Mouse (Mus musculus) bone marrow macrophage, adult 2 months (primary cell): ENCODE data around the gene Abhd6.

Source experiments
- CTCF ChIP-seq: IDR thresholded peaks from 2 replicates; pipeline ENCODE4 v1.5.1; 2012; ENCODE audit warnings: low read depth, mild to moderate bottlenecking, low read length, moderate library complexity
- POLR2A ChIP-seq: IDR thresholded peaks from 2 replicates; pipeline ENCODE4 v1.6.1; 2012; ENCODE audit warnings: mild to moderate bottlenecking, low read depth, low read length, borderline replicate concordance

- TF ChIP-seq CTCF (no peak), POLR2A (no peak)
These were observed 33.7 kb downstream of the Abhd6 start for GRCm38 (mm10) chr14:8036406-8036805.
